Mouse (Mus musculus) forebrain, embryonic 16.5 days (tissue): ENCODE measurements around the gene Loxl1. TPM values are rescaled to one million over a fixed set of nuclear protein-coding genes. Genes with fewer than 3 reads are reported as not detected.
A peak's percentile ranks its signal among the peaks of the same experiment; 100 is the strongest.
"Not testable (repeated sequence)": the region's sequence is repeated elsewhere in the genome, so short reads cannot be mapped to it uniquely, and the experiment has no call there.

Experiments
- ATAC-seq: fragments of 200-750 bp; cut with Nextera tagmentation; 2 replicates; pipeline ENCODE4 v1.8.0; 2017; ENCODE audit warnings: mild to moderate bottlenecking, moderate library complexity
- H3K27ac ChIP-seq: fragments of 300-500 bp; sonication (generic); 2 replicates; pipeline ENCODE4 v1.5.1; 2014; ENCODE audit warnings: low read length, control low read depth
- H3K27me3 ChIP-seq: fragments of 300-500 bp; sonication (generic); replicated peaks from 2 replicates; pipeline ENCODE4 v1.6.1; 2014; ENCODE audit warnings: low read length; ENCODE audit not compliant: control insufficient read depth, insufficient read depth
- H3K36me3 ChIP-seq: fragments of 300-500 bp; sonication (generic); 2 replicates; pipeline ENCODE4 v1.6.1; 2014; ENCODE audit not compliant: control insufficient read depth, insufficient read depth
- H3K4me1 ChIP-seq: fragments of 300-500 bp; sonication (generic); replicated peaks from 2 replicates; pipeline ENCODE4 v1.6.1; 2014; ENCODE audit warnings: low read length; ENCODE audit not compliant: control insufficient read depth, insufficient read depth
- H3K4me2 ChIP-seq: fragments of 300-500 bp; sonication (generic); 2 replicates; pipeline ENCODE4 v1.6.1; 2014; ENCODE audit warnings: mild to moderate bottlenecking, low read length, control low read depth
- H3K4me3 ChIP-seq: fragments of 300-500 bp; sonication (generic); replicated peaks from 2 replicates; pipeline ENCODE4 v1.5.1; 2014; ENCODE audit warnings: mild to moderate bottlenecking, low read length, control low read depth
- H3K9ac ChIP-seq: fragments of 300-500 bp; sonication (generic); replicated peaks from 2 replicates; pipeline ENCODE4 v1.6.1; 2014; ENCODE audit warnings: low read depth, low read length, control low read depth
- H3K9me3 ChIP-seq: fragments of 300-500 bp; sonication (generic); 2 replicates; pipeline ENCODE4 v1.6.1; 2016; ENCODE audit warnings: low read length; ENCODE audit not compliant: control insufficient read depth
- WGBS: fragments of 180-500 bp; shearing (Covaris S2); extraction: QIAGEN DNeasy Blood & Tissue Kit; methylation state at CpG from one replicate; pipeline ENCODE4 v1.1.7; 2014; 5-methylcytosine and 5-hydroxymethylcytosine counted together
- polyA plus RNA-seq: library from polyadenylated mRNA; unstranded; fragments of >200 nt; fragmentation: Nextera tagmentation; extraction: Ambion mirVana; gene quantifications from 2 replicates; pipeline ENCODE4 v1.2.1, GENCODE M21; 2015

Loxl1 gene
- polyA plus RNA-seq, 1 experiment from 2014 or later, result 11.5 TPM

GRCm38 (mm10) chr9:58267046-58267445 is 45.9 kb downstream of the Loxl1 start:
- Histone ChIP-seq H3K9me3 (no peaks in the 10 kb centered on the region), H3K4me1 (no peaks in the 10 kb centered on the region), H3K27me3 (no peaks in the 10 kb centered on the region), H3K27ac (no peak overlapping the region), H3K9ac (no peak overlapping the region), H3K4me2 (no peak overlapping the region), H3K36me3 (peaks cover 12% of the 10 kb centered on the region), H3K4me3 (no peak overlapping the region)
- no peak for ATAC-seq
- 69% methylated on average over 3 of the region's 3 CpGs for WGBS

GRCm38 (mm10) chr9:58266571-58267011 is 46.4 kb downstream of the Loxl1 start:
- Histone ChIP-seq H3K9ac (no peak overlapping the region), H3K4me3 (no peak overlapping the region), H3K27ac (no peak overlapping the region), H3K27me3 (no peaks in the 10 kb centered on the region), H3K4me1 (no peaks in the 10 kb centered on the region), H3K9me3 (no peaks in the 10 kb centered on the region), H3K36me3 (peaks cover 16% of the 10 kb centered on the region), H3K4me2 (no peak overlapping the region)
- ATAC-seq, result no peak
- 33% methylated on average over 4 of the region's 4 CpGs for WGBS

- Histone ChIP-seq H3K27ac (no peak overlapping the region), H3K4me3 (no peak overlapping the region), H3K9me3 (no peaks in the 10 kb centered on the region), H3K36me3 (peaks cover 20% of the 10 kb centered on the region), H3K27me3 (no peaks in the 10 kb centered on the region), H3K9ac (no peak overlapping the region), H3K4me2 (no peak overlapping the region), H3K4me1 (no peaks in the 10 kb centered on the region)
- 75% methylated on average over 3 of the region's 3 CpGs for WGBS
- ATAC-seq, result no peak
These were observed 47.6 kb downstream of the Loxl1 start for GRCm38 (mm10) chr9:58265368-58265767.

- no peaks in the 10 kb centered on the region for H3K4me1 ChIP-seq
- no peaks in the 10 kb centered on the region for H3K27me3 ChIP-seq
- no peak overlapping the region for H3K4me3 ChIP-seq
- peaks cover 31% of the 10 kb centered on the region for H3K36me3 ChIP-seq
- H3K9ac ChIP-seq, result no peak overlapping the region
- H3K9me3 ChIP-seq, result no peaks in the 10 kb centered on the region
- ATAC-seq, result no peak
- H3K27ac ChIP-seq, result no peak overlapping the region
- 95% methylated on average over 5 of the region's 5 CpGs for WGBS
- H3K4me2 ChIP-seq, result no peak overlapping the region
These were observed 50.5 kb downstream of the Loxl1 start for GRCm38 (mm10) chr9:58262507-58262906.

- Histone ChIP-seq H3K27ac (no peak overlapping the region), H3K36me3 (peaks cover 20% of the 10 kb centered on the region), H3K4me2 (no peak overlapping the region), H3K9ac (no peak overlapping the region), H3K9me3 (no peaks in the 10 kb centered on the region), H3K4me1 (peaks cover 13% of the 10 kb centered on the region), H3K27me3 (no peaks in the 10 kb centered on the region), H3K4me3 (no peak overlapping the region)
- no peak for ATAC-seq
- 89% methylated on average over 10 of the region's 10 CpGs for WGBS
These were observed 57.0 kb downstream of the Loxl1 start for GRCm38 (mm10) chr9:58255704-58256685.

- no peak overlapping the region for H3K4me2 ChIP-seq
- H3K4me1 ChIP-seq, result peaks cover 13% of the 10 kb centered on the region
- no peak overlapping the region for H3K9ac ChIP-seq
- H3K9me3 ChIP-seq, result no peaks in the 10 kb centered on the region
- H3K27ac ChIP-seq, result no peak overlapping the region
- 68% methylated on average over 2 of the region's 2 CpGs for WGBS
- no peak overlapping the region for H3K4me3 ChIP-seq
- ATAC-seq, result no peak
- no peaks in the 10 kb centered on the region for H3K27me3 ChIP-seq
- H3K36me3 ChIP-seq, result peaks cover 15% of the 10 kb centered on the region
These were observed 57.9 kb downstream of the Loxl1 start for GRCm38 (mm10) chr9:58255105-58255504.

- Histone ChIP-seq H3K4me2 (peak overlapping the region; percentile 89), H3K9ac (peak overlapping the region; percentile 85), H3K36me3 (peaks cover 15% of the 10 kb centered on the region; the same call in 1 of the 2 replicates), H3K4me3 (peak overlapping the region; percentile 75), H3K4me1 (peaks cover 24% of the 10 kb centered on the region), H3K27ac (peak overlapping the region; percentile 41; the same call in 1 of the 2 replicates)
- ATAC-seq, H3K27me3 ChIP-seq, H3K9me3 ChIP-seq: not testable (repeated sequence)
- 70% methylated on average over 5 of the region's 5 CpGs for WGBS
These were observed 59.2 kb downstream of the Loxl1 start for GRCm38 (mm10) chr9:58253805-58254122.

GRCm38 (mm10) chr9:58253033-58253804 is 59.8 kb downstream of the Loxl1 start, which contains the start of gene Stoml1:
Gene Stoml1 (plus strand): TSS chr9:58253164.
- peak; percentile 99 for ATAC-seq
- 1% methylated on average over 31 of the region's 31 CpGs for WGBS

GRCm38 (mm10) chr9:58250730-58251129 is 62.3 kb downstream of the Loxl1 start:
- H3K4me1 ChIP-seq, result peaks cover 40% of the 10 kb centered on the region
- not testable (repeated sequence) for H3K9ac ChIP-seq, H3K4me2 ChIP-seq, H3K4me3 ChIP-seq, H3K9me3 ChIP-seq, H3K27ac ChIP-seq, ATAC-seq, H3K27me3 ChIP-seq, H3K36me3 ChIP-seq
- 76% methylated on average over 1 of the region's 1 CpGs for WGBS

More at GRCm38 (mm10) chr9:58253033-58253804, 59.8 kb downstream of the Loxl1 start, which contains the start of gene Stoml1:
- H3K9me3 ChIP-seq, result no peaks in the 10 kb centered on the region
- peak within 1 kb of the TSS; percentile 89 for H3K4me2 ChIP-seq
- H3K4me3 ChIP-seq, result peak within 1 kb of the TSS; percentile 75
- H3K4me1 ChIP-seq, result peaks cover 30% of the 10 kb centered on the region
- peak within 1 kb of the TSS; percentile 41; the same call in 1 of the 2 replicates for H3K27ac ChIP-seq
- peaks cover 11% of the 10 kb centered on the region; the same call in 1 of the 2 replicates for H3K36me3 ChIP-seq
- H3K27me3 ChIP-seq, result no peaks in the 10 kb centered on the region
- H3K9ac ChIP-seq, result peak within 1 kb of the TSS; percentile 85
